Mouse (Mus musculus) cerebellum, adult 2 months (tissue): ENCODE data around the gene Spdya.

Experiments used
- CTCF ChIP-seq: fragments of 200-500 bp; IDR thresholded peaks from 2 replicates; pipeline ENCODE4 v1.5.1; 2011; ENCODE audit warnings: low read depth, mild to moderate bottlenecking, control low read depth, low read length, moderate library complexity, borderline replicate concordance; ENCODE audit not compliant: insufficient read depth
- POLR2A ChIP-seq: fragments of 200-500 bp; IDR thresholded peaks from 2 replicates; pipeline ENCODE4 v1.6.1; 2011; ENCODE audit warnings: low read length, control low read depth, borderline replicate concordance; ENCODE audit not compliant: insufficient read depth

GRCm38 (mm10) chr17:71636786-71637185 lies 84.9 kb downstream of the Spdya start:
- TF ChIP-seq CTCF (no peak), POLR2A (no peak)
